Mouse (Mus musculus) hindbrain, postnatal 0 days (tissue): ENCODE results near the gene Vasn. TPM values are rescaled to one million over a fixed set of nuclear protein-coding genes. Genes with fewer than 3 reads are reported as not detected.
A peak's percentile ranks its signal among the peaks of the same experiment; 100 is the strongest.

ENCODE experiments used
- ATAC-seq: fragments of 200-750 bp; cut with Nextera tagmentation; 2 replicates; pipeline ENCODE4 v1.8.0; 2017; ENCODE audit warnings: mild to moderate bottlenecking, moderate TSS enrichment, moderate library complexity
- DNase-seq: peaks from one replicate; pipeline ENCODE4 v3.0.0-alpha.2; 2015; ENCODE audit warnings: low spot score
- H3K27ac ChIP-seq: fragments of 300-500 bp; sonication (generic); 2 replicates; pipeline ENCODE4 v1.5.1; 2014; ENCODE audit warnings: mild to moderate bottlenecking
- H3K27me3 ChIP-seq: fragments of 300-500 bp; sonication (generic); 2 replicates; pipeline ENCODE4 v1.6.1; 2014; ENCODE audit warnings: low read length, mixed read lengths; ENCODE audit not compliant: insufficient read depth
- H3K36me3 ChIP-seq: fragments of 300-500 bp; sonication (generic); 2 replicates; pipeline ENCODE4 v1.6.1; 2014; ENCODE audit warnings: low read length, mixed read lengths; ENCODE audit not compliant: insufficient read depth
- H3K4me1 ChIP-seq: fragments of 300-500 bp; sonication (generic); 2 replicates; pipeline ENCODE4 v1.6.1; 2014; ENCODE audit warnings: antibody characterized with exemption, low read length, mixed read lengths; ENCODE audit not compliant: insufficient read depth
- H3K4me2 ChIP-seq: fragments of 300-500 bp; sonication (generic); 2 replicates; pipeline ENCODE4 v1.6.1; 2014; ENCODE audit warnings: low read depth, mild to moderate bottlenecking, low read length, moderate library complexity, mixed read lengths
- H3K4me3 ChIP-seq: fragments of 300-500 bp; sonication (generic); 2 replicates; pipeline ENCODE4 v1.5.1; 2014; ENCODE audit warnings: low read length
- H3K9ac ChIP-seq: fragments of 300-500 bp; sonication (generic); replicated peaks from 2 replicates; pipeline ENCODE4 v1.6.1; 2014; ENCODE audit warnings: mild to moderate bottlenecking, low read length, moderate library complexity, mixed read lengths
- H3K9me3 ChIP-seq: fragments of 300-500 bp; sonication (generic); 2 replicates; pipeline ENCODE4 v1.6.1; 2016; ENCODE audit warnings: low read length, mixed read lengths
- CTCF ChIP-seq: IDR thresholded peaks from 2 replicates; pipeline ENCODE4 v1.5.1; 2016; ENCODE audit warnings: antibody characterized with exemption, control low read depth, low read depth
- WGBS: fragments of 180-500 bp; shearing (Covaris S2); extraction: QIAGEN DNeasy Blood & Tissue Kit; methylation state at CpG from one replicate; pipeline ENCODE4 v1.1.7; 2014; 5-methylcytosine and 5-hydroxymethylcytosine counted together
- polyA plus RNA-seq: library from polyadenylated mRNA; unstranded; fragments of >200 nt; fragmentation: Nextera tagmentation; extraction: Ambion mirVana; gene quantifications from 2 replicates; pipeline ENCODE4 v1.2.1, GENCODE M21; 2015
- total RNA-seq: library from RNA; depleted of rRNA; stranded (reverse); fragments of >200 nt; gene quantifications from 2 replicates; pipeline ENCODE4 v1.2.3, GENCODE M21; 2014

Gene Vasn
- total and polyA plus RNA-seq, 2 experiments from 2014 or later, result 7.3 to 18.4 TPM

GRCm38 (mm10) chr16:4600701-4601310 lies 38.9 kb upstream of the Vasn start:
- 79% methylated on average over 9 of the region's 9 CpGs for WGBS
- no peak for DNase-seq
- H3K27ac ChIP-seq, result no peak overlapping the region
- H3K4me2 ChIP-seq, result no peak overlapping the region
- no peaks in the 10 kb centered on the region for H3K9me3 ChIP-seq
- H3K27me3 ChIP-seq, result no peaks in the 10 kb centered on the region
- no peaks in the 10 kb centered on the region for H3K36me3 ChIP-seq
- no peak overlapping the region for H3K4me3 ChIP-seq
- no peak for TF ChIP-seq CTCF
- no peak for ATAC-seq
- peaks cover 46% of the 10 kb centered on the region for H3K4me1 ChIP-seq
- H3K9ac ChIP-seq, result no peak overlapping the region

GRCm38 (mm10) chr16:4602189-4602588 lies 37.6 kb upstream of the Vasn start:
- Histone ChIP-seq H3K9me3 (no peaks in the 10 kb centered on the region), H3K27ac (no peak overlapping the region), H3K4me2 (no peak overlapping the region), H3K4me1 (peaks cover 43% of the 10 kb centered on the region), H3K4me3 (no peak overlapping the region), H3K9ac (no peak overlapping the region), H3K36me3 (no peaks in the 10 kb centered on the region), H3K27me3 (no peaks in the 10 kb centered on the region)
- no peak for DNase-seq
- ATAC-seq, result no peak
- WGBS, result 8% methylated on average over 3 of the region's 3 CpGs
- TF ChIP-seq CTCF, result no peak

GRCm38 (mm10) chr16:4602766-4603452 lies 36.8 kb upstream of the Vasn start:
- H3K36me3 ChIP-seq, result no peaks in the 10 kb centered on the region
- H3K4me2 ChIP-seq, result no peak overlapping the region
- ATAC-seq (no peak), DNase-seq (no peak)
- no peaks in the 10 kb centered on the region for H3K27me3 ChIP-seq
- TF ChIP-seq CTCF, result no peak
- no peaks in the 10 kb centered on the region for H3K9me3 ChIP-seq
- H3K4me1 ChIP-seq, result peaks cover 36% of the 10 kb centered on the region
- no peak overlapping the region for H3K9ac ChIP-seq
- peak overlapping the region; percentile 32; the same call in 1 of the 2 replicates for H3K27ac ChIP-seq
- 31% methylated on average over 7 of the region's 7 CpGs for WGBS
- H3K4me3 ChIP-seq, result no peak overlapping the region

GRCm38 (mm10) chr16:4603453-4603837 lies 36.3 kb upstream of the Vasn start:
- Histone ChIP-seq H3K27me3 (no peaks in the 10 kb centered on the region), H3K9ac (no peak overlapping the region), H3K4me1 (peaks cover 33% of the 10 kb centered on the region), H3K9me3 (no peaks in the 10 kb centered on the region), H3K4me2 (no peak overlapping the region), H3K36me3 (no peaks in the 10 kb centered on the region), H3K27ac (no peak overlapping the region), H3K4me3 (no peak overlapping the region)
- DNase-seq (no peak), ATAC-seq (no peak)
- WGBS, result 75% methylated on average over 1 of the region's 1 CpGs
- no peak for TF ChIP-seq CTCF

- DNase-seq (no peak), ATAC-seq (no peak)
- H3K4me1 ChIP-seq, result peaks cover 23% of the 10 kb centered on the region
- H3K9me3 ChIP-seq, result no peaks in the 10 kb centered on the region
- WGBS, result 69% methylated on average over 11 of the region's 11 CpGs
- no peak overlapping the region for H3K4me2 ChIP-seq
- no peak for TF ChIP-seq CTCF
- H3K27me3 ChIP-seq, result no peaks in the 10 kb centered on the region
- H3K9ac ChIP-seq, result no peak overlapping the region
- H3K4me3 ChIP-seq, result no peak overlapping the region
- no peak overlapping the region for H3K27ac ChIP-seq
- no peaks in the 10 kb centered on the region; the same call in 1 of the 2 replicates for H3K36me3 ChIP-seq
Measured at GRCm38 (mm10) chr16:4604293-4604837, 35.4 kb upstream of the Vasn start.

GRCm38 (mm10) chr16:4605514-4606131 lies 34.1 kb upstream of the Vasn start:
- peaks cover 22% of the 10 kb centered on the region for H3K4me1 ChIP-seq
- TF ChIP-seq CTCF, result no peak
- DNase-seq (no peak), ATAC-seq (no peak)
- no peak overlapping the region for H3K4me2 ChIP-seq
- no peak overlapping the region for H3K27ac ChIP-seq
- no peak overlapping the region for H3K4me3 ChIP-seq
- 44% methylated on average over 13 of the region's 13 CpGs for WGBS
- H3K36me3 ChIP-seq, result peaks cover 3% of the 10 kb centered on the region
- no peaks in the 10 kb centered on the region for H3K27me3 ChIP-seq
- H3K9me3 ChIP-seq, result no peaks in the 10 kb centered on the region
- H3K9ac ChIP-seq, result no peak overlapping the region
